Mouse (Mus musculus) layer of hippocampus, adult 9-11 months (tissue): ENCODE measurements around the gene Ube2z.

Source experiments
- DNase-seq: peaks from one replicate; pipeline ENCODE4 v3.0.0; 2022

Ube2z gene

DNA sequence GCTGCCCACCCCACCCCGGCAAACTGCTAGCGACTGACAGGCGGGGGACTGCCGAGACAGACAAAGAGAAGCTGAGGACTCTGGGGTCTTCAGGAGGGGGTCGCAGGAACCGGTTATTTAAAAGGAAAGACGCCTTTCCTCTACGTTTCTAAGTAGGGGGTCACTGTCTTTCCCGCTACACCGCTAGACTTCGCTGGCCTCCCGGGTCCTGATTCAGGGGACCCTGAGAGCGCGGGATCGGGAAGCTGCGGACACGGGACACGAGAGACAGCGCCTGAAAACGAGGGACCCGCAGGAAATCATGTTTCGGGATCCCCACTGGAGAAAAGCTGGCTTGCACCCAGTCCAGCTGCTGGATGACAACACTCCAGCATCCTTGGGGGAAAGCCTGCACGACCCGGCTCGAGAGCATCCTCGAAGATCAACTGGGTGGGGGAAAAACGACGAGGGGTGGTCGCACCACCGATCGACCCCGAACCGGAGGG lies 58.8 kb downstream of the Ube2z start:
- no peak for DNase-seq

DNA sequence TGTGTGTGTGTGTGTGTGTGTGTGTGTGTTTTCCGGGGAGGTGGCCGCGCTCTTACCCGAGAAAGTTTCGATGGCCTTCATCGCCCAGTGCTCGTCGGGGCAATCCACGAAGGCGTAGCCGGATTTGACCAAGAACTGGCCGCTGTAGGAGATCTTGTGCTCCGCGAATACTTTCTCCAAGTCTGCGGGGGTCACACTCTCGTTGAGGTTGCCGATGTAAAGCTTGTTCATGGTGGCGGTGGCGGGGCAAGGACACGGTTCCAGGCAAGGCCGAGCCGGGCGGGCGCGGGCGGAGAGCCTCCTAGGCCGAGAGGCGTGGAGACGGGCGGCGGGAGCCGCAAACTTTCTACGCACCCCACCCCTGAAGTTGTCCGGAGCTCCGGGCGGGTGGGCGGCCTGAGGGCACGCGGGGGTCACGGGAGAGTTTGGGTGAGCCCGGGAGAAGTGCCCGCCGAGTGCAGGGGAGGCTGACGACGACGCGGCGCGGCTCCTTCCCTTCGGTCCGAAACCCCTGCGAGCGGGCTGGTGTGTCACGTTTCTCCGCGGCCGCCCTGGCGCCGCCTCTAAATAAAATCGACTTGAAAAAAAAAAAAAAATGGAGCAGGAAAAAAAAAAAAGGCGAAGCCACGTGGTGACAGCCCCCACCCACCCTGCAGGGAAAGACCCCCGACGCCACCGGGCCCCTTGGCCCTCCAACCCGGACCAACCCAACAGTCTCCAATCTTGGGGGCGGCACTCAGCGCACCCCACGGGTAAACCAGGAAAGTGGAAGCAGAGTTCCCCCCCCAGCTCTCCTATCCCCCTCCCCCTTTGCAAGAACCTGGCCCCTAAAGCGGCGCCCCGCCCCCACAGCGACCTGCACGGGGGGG lies 59.6 kb downstream of the Ube2z start, which contains the start of gene Igf2bp1:
Gene Igf2bp1, minus strand, starts transcription at position 538 of the 869 bp plus-strand sequence.
- DNase-seq = no peak

DNA sequence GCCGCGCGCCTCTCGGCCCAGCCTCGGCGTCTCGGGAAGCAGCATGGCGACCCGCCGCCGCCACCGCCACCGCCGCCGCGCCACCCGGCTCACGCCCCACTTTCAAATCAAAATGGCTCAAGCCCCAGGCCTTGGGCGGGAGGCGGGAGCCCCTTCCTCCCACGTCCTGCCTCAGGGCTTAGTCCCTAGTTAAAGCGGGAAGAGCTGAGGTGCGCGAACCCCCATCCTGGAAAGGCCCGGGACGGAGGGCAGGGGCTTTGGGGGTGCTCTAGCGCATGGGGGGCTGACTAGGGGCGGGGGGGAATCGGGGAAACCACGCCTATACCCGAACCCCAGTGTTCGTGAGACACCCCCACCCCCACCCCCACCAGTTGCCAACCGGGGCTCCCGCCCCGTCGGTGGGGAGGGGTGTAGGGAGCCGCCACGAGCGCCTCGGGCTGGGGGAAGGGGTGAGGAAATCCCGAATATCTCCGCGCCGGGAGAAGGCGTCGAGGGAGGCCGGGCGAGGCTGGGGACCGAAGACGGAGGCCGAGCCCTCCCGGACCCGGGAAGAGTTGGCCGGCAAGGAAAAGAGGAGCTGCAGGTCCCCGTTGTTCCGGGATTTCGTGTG lies 60.3 kb downstream of the Ube2z start:
- no peak for DNase-seq

DNA sequence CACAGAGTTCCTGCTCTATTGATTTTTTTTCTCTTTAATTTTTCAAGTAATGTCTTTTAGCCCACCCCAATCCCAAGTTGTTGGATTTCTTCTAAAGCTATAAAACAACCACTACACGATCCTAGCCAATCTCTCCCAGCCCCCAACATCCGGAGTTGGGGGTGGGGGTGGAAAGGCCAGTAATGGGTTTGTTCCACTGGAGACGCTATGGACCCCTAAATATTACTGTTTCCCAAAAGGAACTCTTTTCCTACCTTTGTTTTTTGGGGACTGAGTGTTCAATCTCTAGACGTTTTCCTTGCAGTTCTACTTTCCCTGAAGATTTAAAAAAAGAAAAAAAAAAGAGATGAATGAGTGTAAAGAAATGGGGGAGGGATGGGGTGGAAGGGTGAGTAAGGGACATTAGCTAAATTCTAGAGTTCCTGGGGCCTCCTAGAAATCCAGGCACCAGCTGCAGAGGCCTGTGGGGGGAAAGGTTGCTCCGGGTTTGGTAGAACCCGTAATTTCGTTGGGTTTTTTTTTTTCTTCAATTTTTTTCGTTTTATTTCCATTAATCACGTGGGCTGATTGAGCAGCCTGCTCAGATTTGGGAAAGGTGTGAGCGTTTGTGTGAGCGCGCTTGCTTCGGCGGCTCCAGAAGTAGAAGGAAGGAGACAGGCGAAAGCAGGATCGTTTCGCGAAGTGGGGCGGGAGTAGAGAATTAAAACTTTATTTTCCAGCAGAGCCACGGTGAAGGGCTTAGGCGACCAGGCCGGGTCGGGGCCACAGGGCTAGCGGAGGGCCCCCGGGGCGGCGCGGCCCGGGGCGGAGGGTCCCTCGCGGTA lies 61.0 kb downstream of the Ube2z start:
- DNase-seq = no peak

DNA sequence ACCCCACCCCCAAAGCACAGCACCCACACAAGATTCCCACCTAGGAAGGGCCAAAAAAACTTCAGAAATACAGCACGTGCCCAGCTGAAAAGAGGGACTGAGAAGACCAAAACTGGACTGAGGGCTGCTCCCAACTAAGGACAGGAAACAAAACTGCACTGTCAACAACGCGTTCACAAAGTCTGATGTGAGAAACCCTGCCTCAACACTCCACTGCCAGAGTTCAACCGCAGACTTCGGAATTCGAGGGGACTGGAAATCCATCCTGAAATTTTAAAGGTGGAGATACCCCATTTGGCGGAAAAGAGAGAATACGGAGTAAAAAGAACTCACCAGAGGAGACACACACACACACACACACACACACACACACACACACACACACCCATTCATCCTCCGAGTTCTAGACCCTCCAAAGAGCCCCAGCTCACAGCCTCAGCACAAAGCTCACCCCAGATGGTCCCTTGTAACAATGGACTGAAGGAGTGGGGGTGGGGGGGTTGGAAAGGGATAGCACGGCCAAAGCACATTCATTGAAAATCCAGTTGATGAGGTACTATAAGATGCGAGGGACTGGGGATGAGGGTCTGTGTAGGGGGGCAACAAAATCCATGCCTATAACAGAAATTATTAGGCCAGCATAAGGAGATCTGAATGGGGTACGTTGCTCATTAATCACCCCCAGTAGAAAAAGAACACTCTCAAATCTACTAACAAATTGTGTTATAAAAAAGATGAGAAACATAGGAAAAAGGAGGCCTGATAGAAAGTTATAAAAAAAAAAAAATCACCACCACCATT lies 61.9 kb downstream of the Ube2z start:
- no peak for DNase-seq
